Mouse (Mus musculus) neutrophil, adult 5-6 weeks (primary cell): ENCODE results near the gene Ilf2. TPM values are rescaled to one million over a fixed set of nuclear protein-coding genes. Genes with fewer than 3 reads are reported as not detected.
A peak's percentile ranks its signal among the peaks of the same experiment; 100 is the strongest.

Source experiments
- ATAC-seq: fragments of 151-379, 151-347 bp; 2 replicates; pipeline ENCODE4 v1.8.0; 2017; ENCODE audit warnings: mild to moderate bottlenecking, moderate TSS enrichment; ENCODE audit not compliant: insufficient number of reproducible peaks, poor library complexity, low FRiP score, severe bottlenecking; ENCODE audit errors: extremely low read depth
- total RNA-seq: library from RNA; stranded (forward); fragments of 200-1000 nt; gene quantifications from 2 replicates; pipeline ENCODE4 v1.2.3, GENCODE M21; 2017

Ilf2 gene
- 64.5 and 67.2 TPM in 2 replicates for total RNA-seq

DNA sequence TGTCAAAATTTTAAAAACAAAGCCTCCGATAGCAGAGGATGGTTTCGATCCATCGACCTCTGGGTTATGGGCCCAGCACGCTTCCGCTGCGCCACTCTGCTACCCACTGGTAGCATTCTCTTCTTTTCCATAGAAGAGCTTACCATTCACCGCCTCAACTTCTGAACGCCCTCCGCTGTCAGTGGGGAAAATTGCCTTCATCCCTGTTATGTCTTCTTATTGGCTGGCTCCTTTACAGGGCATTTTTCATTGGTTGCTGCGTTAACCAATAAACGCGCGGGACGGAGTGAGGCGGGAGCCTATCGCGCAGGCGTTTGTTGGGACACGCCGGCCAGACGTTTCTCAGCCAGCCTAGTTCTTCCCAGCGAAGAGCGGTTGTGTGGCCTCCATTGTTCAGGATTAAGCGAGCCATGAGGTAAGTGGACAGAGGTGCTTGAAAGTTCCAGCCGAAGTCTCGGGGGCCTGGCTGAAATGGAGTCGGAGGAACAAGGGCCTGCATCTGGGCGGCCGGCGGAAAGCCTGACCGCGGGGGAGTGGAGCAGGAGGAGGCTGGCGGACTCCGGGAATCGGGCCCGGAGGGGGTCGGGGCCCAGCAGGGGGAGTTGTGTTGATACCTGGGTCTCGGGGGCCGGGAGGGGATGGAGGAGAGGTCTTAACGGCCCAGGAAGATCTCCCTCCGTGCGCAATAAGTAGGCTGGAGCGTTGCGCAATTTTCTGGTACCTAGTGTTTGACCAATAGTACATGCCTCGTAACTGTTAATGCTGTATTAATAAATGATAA lies at the start of gene Ilf2:
Gene Ilf2, plus strand, starts transcription at position 296 of the 781 bp plus-strand sequence.
- peak; percentile 99 for ATAC-seq

DNA sequence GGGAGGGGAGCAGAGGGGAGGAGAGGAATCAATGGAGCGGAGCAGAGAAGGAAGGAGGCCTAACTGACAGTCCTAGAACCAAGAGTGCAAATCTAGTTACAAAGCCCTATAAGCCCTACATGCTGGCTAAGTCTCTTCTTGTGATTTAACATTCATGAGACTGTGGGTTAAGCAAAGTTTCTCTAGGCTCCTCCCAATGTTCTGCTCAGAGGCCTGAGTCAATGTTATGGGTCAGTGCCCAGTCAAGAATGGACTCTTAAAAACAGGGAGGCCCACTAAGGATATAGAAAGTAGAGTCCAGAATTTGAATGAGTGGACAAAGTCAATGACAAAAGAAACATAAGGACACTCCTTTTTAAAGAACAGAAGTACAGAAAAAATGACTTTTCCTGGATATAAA lies 48.4 kb upstream of the Ilf2 start:
- ATAC-seq: no peak

DNA sequence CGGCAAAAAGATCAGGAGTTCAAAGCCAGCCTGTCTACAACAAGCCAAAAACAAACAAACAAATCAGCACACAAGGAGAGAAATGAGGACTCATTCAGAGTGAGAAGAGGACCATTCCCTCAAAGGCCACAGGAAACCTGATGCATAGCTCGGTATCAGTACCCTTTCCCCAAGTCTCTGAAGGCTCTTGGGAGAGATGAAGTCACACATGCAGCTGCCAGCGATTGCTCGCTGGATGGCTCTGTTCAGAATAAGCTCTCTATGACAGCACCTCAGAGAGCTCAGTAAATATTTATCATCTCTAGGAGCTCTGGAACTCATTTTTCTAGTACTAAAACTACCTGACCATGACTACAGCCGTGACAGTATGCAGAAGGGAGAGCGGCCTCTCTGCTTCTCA lies 47.7 kb upstream of the Ilf2 start:
- ATAC-seq: no peak

DNA sequence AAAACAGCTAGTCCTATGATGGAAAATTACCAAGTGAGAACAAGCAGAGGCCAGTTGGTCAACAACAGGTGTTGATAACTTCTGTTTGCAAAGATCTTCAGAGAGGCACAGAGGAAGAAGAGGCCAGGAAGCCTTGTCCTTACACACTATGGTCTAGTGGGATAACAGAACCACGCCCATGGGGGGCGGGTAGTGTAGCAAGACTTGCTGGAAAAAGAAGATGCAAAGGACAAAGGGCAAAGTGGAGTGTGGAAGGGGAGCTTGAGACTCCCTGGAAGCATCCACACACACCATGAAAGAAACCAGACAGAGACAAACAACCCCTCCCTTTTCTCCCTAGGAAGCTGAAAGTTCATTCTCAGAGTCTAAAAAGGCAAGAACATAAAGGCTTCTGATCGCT lies 46.4 kb upstream of the Ilf2 start:
- ATAC-seq: no peak

DNA sequence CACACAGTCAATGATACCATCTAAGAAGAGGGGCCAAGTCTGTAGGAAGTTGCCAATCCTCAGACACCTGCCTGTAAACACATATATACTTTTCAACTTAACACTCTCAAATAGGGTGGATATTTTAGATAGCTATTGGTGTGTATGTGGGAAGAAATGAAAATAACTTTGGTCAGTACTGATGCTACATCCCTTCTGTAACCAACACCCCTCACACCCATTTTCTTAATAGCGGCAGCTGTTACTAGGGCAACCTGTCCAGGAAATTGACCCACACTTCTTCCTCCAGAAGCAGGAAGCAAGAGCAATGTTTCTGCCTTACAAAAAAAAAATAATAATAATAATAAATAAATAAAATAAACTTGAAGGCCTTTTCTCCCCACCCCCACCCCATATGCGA lies 43.6 kb upstream of the Ilf2 start:
- no peak for ATAC-seq

DNA sequence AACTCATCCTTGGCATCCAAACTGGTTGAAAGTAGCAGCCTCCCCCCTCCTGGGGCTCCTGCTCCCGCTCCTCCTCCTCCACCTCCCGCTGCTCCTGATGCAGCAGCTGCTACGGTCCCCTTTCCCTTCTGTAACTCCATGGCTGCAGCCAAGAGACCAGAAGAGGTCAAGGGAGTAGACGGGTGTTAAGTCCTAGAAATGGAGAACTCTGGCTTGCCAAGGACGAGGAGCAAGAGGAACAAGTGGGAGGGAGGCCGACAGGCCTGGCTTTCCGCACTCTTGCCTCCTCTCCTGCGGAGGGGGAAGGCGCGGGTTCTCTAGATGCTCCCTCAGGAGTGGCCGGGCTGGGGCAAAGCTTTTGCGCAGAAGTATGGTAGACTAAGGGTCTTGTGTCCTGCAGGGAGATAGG lies 43.1 kb upstream of the Ilf2 start:
- ATAC-seq: no peak

DNA sequence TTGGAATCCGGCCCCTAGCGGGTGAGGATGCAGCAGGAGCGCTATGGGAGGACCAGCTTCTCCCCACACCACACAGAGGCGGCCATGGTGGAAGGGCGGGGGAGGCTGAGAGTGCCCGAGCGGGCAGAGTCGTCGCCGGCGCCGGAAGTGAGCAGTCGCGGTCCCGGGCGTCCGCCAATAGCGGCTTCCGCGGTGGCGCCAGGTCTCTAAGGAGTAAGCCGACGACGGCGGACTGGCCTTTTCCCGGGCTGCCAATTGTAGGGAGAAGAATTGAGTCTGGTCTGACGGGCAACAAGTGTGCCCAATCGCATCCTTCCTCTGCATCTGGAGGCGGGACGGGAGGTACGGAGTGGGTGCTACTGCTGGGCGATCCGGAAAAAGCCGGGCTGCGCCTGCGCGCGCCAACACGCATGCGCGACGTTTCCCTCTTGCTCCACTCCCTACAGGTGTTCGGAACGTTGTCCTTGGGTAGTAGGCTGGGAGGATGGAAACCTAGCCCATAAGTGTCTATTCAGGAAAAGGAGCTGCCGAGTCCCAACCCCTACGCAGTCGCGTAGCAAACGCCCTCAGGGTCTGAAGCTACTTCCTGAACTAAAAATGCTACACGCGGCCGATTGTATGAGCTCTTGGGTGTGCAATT lies 42.4 kb upstream of the Ilf2 start, which contains the start of gene Ints3:
Gene Ints3, minus strand, starts transcription at position 242 of the 640 bp plus-strand sequence.
- ATAC-seq: peak; percentile 99

DNA sequence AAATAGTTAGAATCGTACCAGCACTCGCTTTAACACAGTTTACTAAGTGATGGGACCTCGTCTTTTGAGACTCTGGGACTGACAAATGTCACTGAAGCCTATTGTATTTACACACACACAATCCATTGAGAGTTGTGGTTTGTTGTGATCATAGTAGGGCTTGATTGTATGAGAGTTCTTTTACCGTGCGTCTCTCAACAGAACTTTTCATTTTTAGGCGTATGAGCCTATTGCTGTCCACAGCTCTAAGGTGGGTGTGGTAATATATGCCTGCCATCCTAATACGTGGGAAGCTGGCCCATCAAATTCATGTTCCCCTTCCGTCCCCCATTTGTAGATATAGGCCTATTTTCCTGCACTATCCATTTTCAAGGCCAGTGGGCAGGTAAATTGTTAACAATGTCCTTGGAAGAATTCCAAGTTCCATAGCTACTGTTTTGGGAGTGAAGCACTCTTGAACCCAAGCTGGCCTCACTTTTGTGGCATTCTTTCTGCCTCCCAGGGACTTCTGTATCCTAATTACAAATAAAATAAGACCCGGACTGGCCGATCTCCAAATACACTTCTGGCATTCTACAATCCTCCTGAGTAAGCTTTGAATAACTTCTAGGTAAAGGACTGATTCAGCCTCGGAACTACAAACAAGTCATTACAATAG lies 41.7 kb upstream of the Ilf2 start:
- no peak for ATAC-seq

DNA sequence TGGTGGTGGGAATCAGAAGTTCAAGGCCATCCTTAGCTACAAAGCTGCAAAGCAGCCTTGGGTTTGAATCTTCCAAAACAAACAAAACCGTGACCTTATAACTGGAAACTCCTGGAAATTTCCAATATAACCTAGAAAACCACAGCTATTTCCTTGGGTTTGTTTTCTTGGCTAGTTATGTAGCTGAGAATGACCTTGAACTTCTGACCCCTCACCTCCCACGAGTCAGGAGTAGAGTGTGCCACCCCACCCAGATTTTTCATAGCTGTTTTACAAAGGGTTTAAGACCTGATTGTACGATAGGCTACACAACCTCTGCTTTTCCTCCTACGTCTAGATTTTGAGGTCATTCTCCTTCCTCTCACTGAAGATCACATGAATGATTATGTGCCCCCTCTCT lies 38.8 kb upstream of the Ilf2 start:
- ATAC-seq: no peak

DNA sequence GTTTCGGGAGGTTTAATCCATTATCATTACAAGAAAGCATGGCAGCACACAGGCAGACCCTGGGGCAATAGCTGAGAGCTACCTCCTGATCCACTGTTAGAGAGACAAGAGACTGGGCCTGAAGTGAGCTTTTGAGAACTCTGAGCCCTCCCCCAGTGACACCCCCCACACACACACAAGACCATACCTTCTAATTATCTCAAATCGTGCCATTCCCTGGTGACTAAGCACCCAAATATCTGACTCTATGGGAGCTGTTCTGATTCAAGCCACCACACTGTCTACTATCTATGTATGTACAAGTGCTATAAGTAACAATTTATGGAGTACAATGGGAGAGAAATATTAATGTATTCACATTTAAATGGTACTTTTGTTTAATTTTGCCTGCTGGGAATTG lies 35.2 kb upstream of the Ilf2 start:
- ATAC-seq: no peak

DNA sequence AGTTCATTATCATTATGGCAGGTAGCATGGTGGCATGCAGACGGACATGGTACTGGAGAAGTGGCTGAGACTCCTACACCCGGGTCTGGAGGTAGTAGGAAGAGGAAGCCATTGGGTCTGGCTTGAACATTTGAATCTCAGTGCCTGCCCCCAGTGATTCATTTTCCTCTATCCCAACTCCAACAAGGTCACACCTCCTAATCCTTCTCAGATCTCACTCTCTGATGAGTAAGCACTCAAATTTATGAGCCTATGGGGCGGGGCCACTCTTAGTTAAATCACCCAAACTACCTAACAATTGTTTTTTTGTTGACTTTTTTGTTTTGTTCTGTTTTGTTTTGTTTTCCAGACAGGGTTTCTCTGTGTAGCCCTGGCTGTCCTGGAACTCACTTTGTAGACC lies 31.9 kb upstream of the Ilf2 start:
- no peak for ATAC-seq

DNA sequence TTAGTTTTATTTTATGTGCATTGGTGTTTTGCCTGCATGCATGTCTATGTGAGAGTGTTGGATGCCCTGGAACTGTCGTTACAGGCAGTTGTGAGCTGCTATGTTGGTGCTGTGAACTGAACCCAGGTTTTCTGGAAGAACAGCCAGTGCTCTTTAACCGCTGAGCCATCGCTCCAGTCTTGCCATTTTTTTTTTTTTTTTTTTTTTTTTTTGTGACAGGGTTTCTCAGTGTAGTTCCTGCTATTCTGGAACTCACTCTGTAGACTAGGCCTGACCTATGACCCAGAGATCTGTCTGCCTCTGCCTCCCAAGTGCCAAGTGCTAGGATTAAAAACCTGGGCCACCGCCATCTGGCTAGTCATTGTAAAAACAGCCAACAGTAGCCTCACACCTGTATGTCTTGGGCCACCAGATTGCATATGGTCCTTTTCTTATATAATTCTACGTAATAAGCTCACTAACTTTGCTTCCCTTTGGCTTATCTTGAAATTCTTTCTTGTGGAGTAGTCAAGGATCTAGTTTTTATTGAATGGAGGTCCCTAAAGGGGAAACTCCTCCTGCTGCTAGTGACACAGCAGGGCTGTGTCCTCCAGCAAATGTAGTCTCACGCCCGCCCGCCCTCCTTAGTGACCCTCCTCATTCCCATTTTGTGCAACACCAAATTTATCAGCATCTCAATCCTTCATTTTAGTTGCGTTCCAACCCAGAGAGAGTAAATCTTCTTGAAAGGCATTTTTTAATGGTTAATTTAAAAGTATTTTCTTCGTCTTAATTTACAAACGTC lies 30.3 kb upstream of the Ilf2 start:
- no peak for ATAC-seq

DNA sequence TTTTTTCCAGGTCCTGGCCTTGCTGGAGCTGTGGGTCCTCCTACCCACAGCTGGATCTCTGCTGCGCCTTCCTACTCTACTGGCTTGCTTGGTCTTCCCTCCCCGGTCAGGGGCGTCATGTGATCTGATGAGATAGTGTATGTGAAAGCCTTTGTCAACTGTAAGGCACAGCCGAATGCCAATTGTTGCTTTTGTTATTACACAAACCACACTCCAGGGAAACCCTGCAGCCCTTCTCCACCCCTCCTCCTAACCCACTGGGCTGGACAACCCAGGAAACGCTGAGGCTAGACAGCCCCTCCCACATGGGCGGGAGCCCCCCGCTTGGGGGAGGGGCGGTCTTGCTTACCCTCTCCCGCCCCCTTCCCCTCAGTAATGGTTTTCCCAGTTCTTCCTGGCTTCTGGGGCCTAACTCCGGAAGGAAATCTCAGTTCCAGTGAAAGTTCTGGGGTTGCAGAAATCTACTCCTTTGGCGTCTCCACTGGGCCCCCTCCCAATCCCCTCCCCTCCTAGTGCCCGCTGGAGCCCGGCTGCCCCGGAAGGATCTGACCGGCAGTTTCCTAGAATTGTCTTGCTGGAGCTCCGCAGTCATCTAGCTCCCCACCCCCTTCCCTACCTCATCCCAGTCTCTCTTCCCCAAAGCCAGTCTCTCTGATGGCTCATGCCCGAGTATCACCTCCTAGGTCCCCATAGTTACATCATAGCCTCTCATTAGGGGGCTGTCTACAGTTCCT lies 29.4 kb upstream of the Ilf2 start:
- no peak for ATAC-seq

DNA sequence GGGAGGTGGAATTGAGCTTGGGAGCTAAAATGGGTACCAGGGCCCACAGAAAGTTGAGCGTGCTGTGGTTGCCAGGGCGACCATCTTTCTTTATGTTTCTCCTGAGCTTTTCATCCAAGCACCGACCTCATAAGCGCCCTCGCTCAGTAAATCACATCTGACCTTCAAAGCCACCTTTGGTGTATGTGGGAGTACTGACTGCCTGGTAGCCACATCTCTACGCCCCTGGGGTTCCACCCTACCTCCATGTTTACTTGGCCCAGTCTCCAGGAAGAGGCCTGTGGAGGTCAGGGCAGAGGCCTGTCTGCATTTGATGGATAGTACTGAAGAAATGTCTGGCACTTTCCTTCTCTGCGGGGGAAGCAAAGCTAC lies 28.8 kb upstream of the Ilf2 start:
- no peak for ATAC-seq

DNA sequence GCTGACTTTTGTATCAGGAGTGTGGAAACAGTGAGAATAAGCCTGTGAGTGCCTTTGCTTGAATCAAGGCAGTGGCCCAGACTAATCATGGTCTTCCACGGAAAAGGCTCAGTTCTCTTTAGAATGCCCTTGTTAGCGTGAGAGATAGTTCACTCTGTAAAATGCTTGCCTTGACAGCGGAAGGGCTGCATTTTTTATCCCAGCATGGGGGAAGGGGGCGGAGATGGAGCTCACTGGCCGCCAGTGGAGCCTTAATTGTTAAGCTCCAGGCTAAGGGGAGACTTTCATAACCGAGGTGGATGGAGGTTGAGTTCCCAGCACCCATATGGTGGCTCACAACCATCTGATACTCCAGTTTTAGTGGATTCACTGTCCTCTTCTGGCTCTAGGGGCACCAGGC lies 27.3 kb upstream of the Ilf2 start:
- ATAC-seq: no peak

DNA sequence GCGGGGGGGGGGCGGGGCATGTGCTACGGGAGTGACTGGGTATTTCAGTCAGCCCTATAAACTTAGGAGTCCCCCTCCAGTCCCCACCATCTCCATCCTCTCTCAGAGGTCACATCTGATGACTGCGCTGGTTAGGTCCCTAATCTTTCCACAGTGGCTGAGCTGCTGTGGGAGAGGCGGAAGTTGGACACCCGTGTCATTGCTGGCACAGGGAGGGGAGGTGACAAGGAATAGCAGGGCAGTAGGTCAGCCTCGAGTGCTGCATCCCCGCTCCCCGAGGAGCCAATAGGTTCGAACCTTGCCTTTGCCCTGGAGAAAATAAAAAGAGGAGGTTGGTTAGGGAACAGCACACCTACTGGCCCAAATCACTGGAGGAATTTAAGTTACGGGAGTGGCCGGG lies 25.1 kb upstream of the Ilf2 start:
- ATAC-seq: no peak

DNA sequence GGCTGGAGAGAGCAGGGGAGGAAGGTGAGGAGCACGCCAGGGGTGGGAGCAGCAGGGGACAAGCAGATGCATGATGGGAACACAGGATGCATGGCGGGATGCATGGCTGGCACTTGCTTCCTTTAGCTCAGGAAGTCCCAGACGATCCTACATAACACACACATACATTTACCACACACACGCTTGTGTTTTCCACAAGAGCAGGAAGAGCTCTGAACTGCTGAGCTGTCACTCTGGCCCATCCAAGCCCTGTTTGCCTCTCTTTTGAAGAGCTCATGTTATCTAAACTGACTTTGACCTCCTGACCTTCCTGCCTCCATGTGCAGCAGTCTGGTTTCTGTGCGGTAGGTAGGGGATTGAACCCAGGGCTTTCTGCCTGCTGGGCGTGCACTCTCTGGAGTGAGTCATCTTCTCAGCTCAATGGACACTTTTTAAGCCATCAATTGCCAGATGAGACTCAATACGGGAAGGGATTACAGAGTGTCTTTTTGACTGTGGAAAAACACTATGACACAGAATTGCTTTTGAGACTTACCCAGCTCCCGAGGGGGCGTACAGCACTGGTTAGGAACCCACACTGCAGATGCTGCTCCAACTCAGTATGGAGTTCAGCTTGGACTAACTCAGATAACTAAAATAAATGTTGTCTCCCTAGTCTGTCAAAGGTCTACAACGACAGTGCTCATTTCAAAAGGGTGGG lies 24.4 kb upstream of the Ilf2 start:
- ATAC-seq: no peak

DNA sequence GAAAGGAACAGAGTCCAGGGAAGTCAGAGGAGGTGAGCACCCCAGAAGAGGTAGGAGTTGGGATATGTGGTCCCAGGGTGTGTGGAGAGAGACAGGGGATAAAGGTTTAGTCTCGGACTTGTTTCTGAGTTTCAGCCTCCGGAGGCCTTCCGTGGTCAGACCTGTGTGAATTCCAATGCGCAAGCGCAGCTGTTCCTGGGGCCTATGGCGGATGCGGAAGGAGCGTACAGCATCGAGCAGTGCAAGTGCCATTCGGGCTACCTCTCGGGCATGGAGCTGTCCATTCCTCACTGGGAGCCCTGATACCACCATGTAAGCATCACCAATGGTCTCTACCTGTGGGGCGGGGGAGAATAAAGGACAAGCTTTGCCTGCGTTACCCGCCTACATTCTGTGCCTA lies 21.0 kb upstream of the Ilf2 start:
- ATAC-seq: no peak
